In the genomic region with DNA sequence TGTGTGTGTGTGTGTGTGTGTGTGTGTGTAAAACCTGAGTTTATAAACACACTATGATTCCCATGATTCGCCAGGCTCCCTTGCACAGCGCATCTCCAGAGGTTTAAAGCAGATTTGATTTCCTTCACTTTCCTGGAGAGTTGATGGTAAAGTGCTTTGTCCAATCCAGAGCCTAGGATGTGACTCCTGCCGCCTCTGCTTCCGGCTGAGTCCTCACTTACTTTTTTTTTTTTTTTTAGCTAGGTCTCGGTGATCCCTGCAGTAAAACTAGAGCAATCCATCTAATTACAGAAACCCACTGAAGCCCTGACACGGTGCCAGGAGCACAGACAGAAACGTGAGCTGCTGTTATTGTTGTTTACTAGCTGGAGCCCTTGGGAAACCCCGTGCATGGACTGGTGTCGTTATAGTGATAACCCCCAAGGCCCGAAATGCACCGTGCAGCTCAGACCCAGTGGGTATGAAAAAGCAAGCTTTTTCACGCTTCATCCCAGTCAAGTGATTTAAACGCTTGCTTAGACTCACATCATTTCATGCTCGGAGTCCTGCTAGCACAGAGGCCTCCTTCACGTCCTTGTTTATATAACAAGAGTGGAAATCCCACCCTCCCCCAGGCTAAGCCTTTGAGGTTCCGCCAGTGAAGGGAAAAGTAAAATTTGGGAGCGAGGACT, we compare ENCODE assay signal across 9 mouse cellular contexts. TPM values are rescaled to one million over a fixed set of nuclear protein-coding genes. Genes with fewer than 3 reads are reported as not detected.
A peak's percentile ranks its signal among the peaks of the same experiment; 100 is the strongest.
DNase-seq lines count a peak whose midpoint lies in the region; ATAC-seq lines count a peak whose summit lies in the region.
"Had no signal": no experiment of that assay in that cellular context is flagged by ENCODE, and none has a peak within 500 bp of the region (broad histone marks: within the 10 kb centered on the region; RNA-seq: fewer than 3 reads in every experiment).

No protein-coding gene starts in this region.

- H3K4me1 ChIP-seq in heart, embryonic 10.5 days: peaks cover 19% of the 10 kb centered on the region
- H3K4me1 ChIP-seq in kidney, embryonic 15.5 days: peaks cover 31% of the 10 kb centered on the region
- peaks cover 16% of the 10 kb centered on the region for H3K4me1 ChIP-seq in midbrain, embryonic 13.5 days (replicated peaks)

- no peaks in the 10 kb centered on the region for H3K36me3 ChIP-seq in heart, embryonic 10.5 days
- H3K36me3 ChIP-seq in kidney, embryonic 15.5 days: no peaks in the 10 kb centered on the region
- no peaks in the 10 kb centered on the region for H3K36me3 ChIP-seq in midbrain, embryonic 13.5 days

- no peaks in the 10 kb centered on the region for H3K9me3 ChIP-seq in heart, embryonic 10.5 days
- H3K9me3 ChIP-seq in kidney, embryonic 15.5 days (replicated peaks): no peaks in the 10 kb centered on the region
- no peaks in the 10 kb centered on the region for H3K9me3 ChIP-seq in midbrain, embryonic 13.5 days

- H3K4me3 ChIP-seq in heart, embryonic 10.5 days: peak overlapping the region; percentile 15; the same call in 1 of the 2 replicates
- peak overlapping the region; percentile 22; the same call in 1 of the 2 replicates for H3K4me3 ChIP-seq in kidney, embryonic 15.5 days (replicated peaks)
- peak overlapping the region; percentile 22 for H3K4me3 ChIP-seq in midbrain, embryonic 13.5 days (replicated peaks)

- H3K4me2 ChIP-seq in kidney, embryonic 15.5 days: peak overlapping the region; percentile 58
- H3K4me2 ChIP-seq in midbrain, embryonic 13.5 days (replicated peaks): peak overlapping the region; percentile 46

- DNase-seq in gastrocnemius, postnatal 10 days: peak; percentile 34
- no peak for DNase-seq in gastrocnemius, postnatal 25 days
- peak; percentile 39 for DNase-seq in brain, adult 2 months (ENCODE audit: low read depth, low spot score)
- no peak for DNase-seq in heart, embryonic 10.5 days (ENCODE audit: low spot score)
- DNase-seq in yolk sac, embryonic 10.5 days (ENCODE audit: low spot score): peak; percentile 16
- DNase-seq in spleen, postnatal 36 days (ENCODE audit: low spot score in 2 of 2): no peak

- 0 out of 2 replicates have a peak overlapping the region, but pooled peaks have one; percentile 59 for H3K27ac ChIP-seq in heart, embryonic 10.5 days
- peak overlapping the region; percentile 87 for H3K27ac ChIP-seq in kidney, embryonic 15.5 days
- peak overlapping the region; percentile 48 for H3K27ac ChIP-seq in midbrain, embryonic 13.5 days

- 0 out of 2 replicates have a peak overlapping the region, but pooled peaks have one; percentile 23 for H3K9ac ChIP-seq in kidney, embryonic 15.5 days
- no peak overlapping the region; the same call in 1 of the 2 replicates for H3K9ac ChIP-seq in midbrain, embryonic 13.5 days (replicated peaks)

- H3K27me3 ChIP-seq in heart, embryonic 10.5 days (ENCODE audit: insufficient read depth, poor library complexity, severe bottlenecking): no peaks in the 10 kb centered on the region
- H3K27me3 ChIP-seq in kidney, embryonic 15.5 days: no peaks in the 10 kb centered on the region
- H3K27me3 ChIP-seq in midbrain, embryonic 13.5 days: 0 out of 2 replicates have a peak, but pooled peaks cover 4% of the 10 kb centered on the region
- H3K27me3 ChIP-seq: CH12.LX had no signal

- WGBS in heart, embryonic 10.5 days: 35% methylated on average over 17 of the region's 17 CpGs
- 8% methylated on average over 17 of the region's 17 CpGs for WGBS in kidney, embryonic 15.5 days
- 14% methylated on average over 17 of the region's 17 CpGs for WGBS in midbrain, embryonic 13.5 days

- ATAC-seq in kidney, embryonic 15.5 days (replicated peaks; ENCODE audit: low FRiP score): peak; percentile 60
- ATAC-seq in midbrain, embryonic 13.5 days: peak; percentile 85

RNA-seq across cellular contexts. Expression of a gene that starts 36.3 kb away (rescaled TPM):
- 100 to 1,000 TPM in 1 of 2 experiments, 10 to 100 TPM in 1; 96.7 to 113 TPM for total RNA-seq in gastrocnemius, postnatal 10 days (2021)
- total RNA-seq in gastrocnemius, postnatal 25 days (2021): 10 to 100 TPM; 28.0 to 29.2 TPM
- polyA plus RNA-seq in heart, embryonic 10.5 days (2016; fragmentation: Nextera tagmentation; extraction: Ambion mirVana): 493 and 655 TPM in 2 replicates
- 607 and 612 TPM in 2 replicates for polyA plus RNA-seq in kidney, embryonic 15.5 days (2015; fragmentation: Nextera tagmentation; extraction: Ambion mirVana)
- 703 and 728 TPM in 2 replicates for polyA plus RNA-seq in midbrain, embryonic 13.5 days (2015; fragmentation: Nextera tagmentation; extraction: Ambion mirVana)

Comparison
In these comparisons a context has a peak if more than half of its experiments do, and no peak if none do; other contexts are left out.
1. DNase-seq: peak in gastrocnemius, postnatal 10 days (single experiment), brain, adult 2 months (single experiment) and yolk sac, embryonic 10.5 days (single experiment); none in gastrocnemius, postnatal 25 days (single experiment), heart, embryonic 10.5 days (single experiment) and spleen, postnatal 36 days (0 of 2).
2. Peak in every context shown above with its lines, with median percentiles within 50 percentile points of each other: H3K27ac ChIP-seq and H3K4me3 ChIP-seq.